Mouse (Mus musculus): ENCODE measurements around the gene Fabp7.

Gene Fabp7

DNA sequence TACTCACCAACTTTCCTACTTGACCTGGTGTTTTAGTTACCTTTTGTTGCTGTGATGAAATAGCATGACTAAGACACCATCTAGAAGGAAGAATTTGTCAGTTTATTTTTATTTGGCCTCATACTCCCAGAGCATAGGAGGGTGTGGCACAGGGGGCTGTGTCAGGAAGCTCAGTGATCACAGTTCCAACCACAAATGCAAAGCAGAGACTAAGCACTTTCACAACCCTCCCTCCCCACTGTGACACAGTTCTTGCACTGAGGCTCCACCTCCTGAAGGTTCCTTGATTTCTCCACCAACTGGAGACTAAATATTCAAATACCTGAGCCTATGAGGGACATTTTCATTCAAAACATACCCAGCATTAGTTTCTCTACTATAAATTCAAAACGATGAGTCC lies 14.8 kb downstream of the Fabp7 start:
- no peak for DNase-seq (ENCODE audit: low spot score in 2 of 2)

DNA sequence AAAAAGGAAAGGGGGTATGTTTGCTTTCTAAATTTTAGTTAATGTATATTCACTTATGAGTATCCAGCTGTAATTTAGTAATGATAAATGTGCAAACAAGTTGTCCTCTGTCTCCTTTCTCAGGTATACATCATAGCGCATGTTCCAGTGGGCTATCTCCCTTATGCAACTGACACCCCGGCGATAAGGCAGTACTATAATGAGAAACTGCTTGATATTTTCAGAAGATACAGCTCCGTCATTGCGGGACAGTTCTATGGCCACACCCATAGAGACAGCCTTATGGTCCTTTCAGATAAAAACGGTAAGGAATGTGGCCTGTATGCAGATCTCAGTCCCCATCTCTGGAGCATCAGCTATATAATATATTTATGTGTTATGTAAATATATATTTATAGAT lies 23.1 kb downstream of the Fabp7 start:
- no peak for DNase-seq (ENCODE audit: low spot score in 2 of 2)

DNA sequence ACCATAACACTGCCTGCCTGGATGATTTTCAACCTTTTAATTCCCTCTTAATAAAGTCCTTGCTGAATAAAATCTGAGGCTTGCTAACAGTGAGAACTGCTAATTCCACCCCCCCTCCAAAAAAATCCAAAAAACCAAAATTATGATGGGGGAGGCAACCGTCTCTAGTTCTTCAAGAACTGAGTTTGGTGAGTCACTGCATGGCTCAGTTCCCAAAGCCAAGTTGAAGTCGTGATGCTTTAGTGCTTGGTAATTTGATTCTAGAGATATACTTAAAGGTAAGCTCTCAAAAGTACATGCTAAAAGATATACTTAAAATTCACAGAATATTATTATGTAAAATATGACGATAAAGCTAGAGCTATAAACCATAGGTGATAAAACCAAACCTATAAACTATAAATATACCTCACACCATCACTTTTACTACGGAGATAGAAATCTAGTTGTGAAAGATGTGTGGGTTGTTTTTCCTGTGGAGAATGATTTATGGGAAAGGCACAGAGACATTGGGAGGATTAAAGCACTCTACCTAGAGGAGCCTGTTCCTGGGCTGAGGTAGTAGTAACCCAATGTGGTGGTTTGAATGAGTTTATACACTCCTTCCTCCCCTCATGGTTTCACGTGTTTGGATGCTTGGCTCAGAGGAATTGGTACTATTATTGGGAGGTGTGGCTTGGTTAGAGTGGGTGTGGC lies 27.6 kb downstream of the Fabp7 start:
- DNase-seq (ENCODE audit: low spot score in 2 of 2) = peak in 1 of 2 experiments; percentile 56

- no peak for DNase-seq (ENCODE audit: low spot score in 2 of 2)
Observed at GRCm38 (mm10) chr10:57814295-57814694, 29.6 kb downstream of the Fabp7 start.

DNA sequence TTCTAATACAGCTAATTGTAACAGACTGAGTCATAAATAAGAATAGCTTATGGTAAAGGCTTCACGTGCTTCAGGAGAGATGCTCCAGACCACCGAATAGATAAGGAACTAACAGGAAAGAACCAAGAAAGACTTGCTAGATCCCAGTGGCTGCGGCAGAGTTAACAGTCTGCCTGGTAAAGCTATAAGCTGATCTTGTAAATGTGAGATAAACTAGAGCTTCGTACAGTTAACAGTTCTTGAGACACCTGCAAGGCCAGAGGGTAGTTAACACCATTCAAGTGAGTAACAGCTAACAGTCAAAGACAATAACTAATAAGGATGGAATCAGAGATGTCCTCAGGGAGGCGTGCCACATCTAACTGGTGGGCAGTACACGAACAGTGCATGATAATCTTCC lies 31.2 kb downstream of the Fabp7 start:
- DNase-seq (ENCODE audit: low spot score in 2 of 2) = no peak

DNA sequence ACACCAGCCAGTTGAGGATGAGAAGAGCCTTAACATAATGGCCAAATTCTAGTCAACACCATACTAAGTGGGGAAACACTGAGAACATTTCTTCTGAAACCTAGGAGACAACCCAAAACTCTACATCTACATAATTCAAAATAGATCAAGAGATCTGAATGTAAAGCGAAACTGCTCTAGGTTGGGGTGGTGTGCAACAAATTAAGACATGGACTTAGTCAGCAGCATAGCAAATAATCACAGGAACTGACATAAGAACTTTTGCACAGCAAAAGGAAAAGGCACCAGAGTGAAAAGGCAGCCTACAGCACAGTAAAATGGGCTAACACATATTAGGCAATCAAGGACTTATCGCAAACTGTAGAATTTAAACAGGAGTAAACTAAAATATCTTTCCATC lies 34.5 kb downstream of the Fabp7 start:
- DNase-seq (ENCODE audit: low spot score in 2 of 2) = no peak

DNA sequence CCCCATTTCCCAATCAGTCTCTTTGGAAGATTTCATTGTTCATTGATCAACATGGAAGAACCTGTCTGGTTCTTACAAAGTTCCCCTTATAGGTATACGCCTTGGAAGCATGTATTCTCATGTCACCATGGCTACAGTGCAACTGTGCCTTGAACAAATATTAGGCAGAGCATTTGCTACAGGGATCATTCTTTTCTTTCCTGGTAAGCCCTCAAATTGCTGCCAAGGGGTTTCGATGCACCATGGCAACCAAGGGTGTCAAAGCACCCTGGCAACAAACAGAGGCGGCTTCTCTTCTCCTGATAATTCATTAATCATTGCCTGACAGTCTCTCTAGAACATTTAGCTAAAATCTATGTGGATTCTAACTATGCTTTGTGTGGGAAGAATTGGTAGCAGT lies 37.8 kb downstream of the Fabp7 start:
- DNase-seq (ENCODE audit: low spot score in 2 of 2) = peak; percentile 30 to 49

DNA sequence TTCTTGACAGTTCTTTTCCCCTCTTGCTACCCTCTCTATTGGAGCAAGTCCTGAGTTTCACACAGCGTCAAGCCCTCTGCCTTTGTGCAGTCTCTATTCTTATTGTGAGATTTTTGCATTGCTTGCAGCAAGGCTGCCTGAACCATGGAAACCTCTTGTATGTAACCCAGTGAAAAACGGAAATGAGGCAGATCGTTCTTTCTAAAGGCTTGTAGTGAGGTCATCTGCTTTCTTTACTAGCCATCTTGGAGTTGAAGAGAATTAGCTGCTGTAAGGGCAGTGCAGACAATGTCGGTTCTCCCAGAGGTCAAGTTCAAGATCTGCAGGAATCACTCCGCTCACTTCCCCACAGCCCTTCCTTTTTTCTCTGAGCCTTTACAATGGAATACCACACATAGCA lies 44.0 kb downstream of the Fabp7 start:
- DNase-seq (ENCODE audit: low spot score in 2 of 2) = peak in 1 of 2 experiments; percentile 5

DNA sequence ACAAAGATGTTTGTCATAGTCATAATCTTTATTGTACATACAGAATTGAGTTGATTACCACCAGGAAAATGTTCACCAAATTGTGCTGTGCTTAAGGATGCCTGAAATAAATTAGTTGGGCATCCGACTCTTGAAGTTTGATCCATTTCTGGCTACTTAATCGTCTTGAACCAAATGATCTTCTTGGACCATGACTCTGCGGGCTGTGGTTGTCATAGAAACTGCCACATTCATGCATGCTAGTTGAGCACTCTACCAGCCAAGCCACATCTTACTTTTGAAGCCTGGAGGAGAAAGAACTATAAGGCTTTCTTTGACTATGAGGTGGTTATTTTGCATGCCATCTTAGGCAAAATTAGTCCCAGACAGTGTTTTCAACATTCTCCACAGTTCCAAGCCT lies 44.9 kb downstream of the Fabp7 start:
- DNase-seq (ENCODE audit: low spot score in 2 of 2) = no peak

DNA sequence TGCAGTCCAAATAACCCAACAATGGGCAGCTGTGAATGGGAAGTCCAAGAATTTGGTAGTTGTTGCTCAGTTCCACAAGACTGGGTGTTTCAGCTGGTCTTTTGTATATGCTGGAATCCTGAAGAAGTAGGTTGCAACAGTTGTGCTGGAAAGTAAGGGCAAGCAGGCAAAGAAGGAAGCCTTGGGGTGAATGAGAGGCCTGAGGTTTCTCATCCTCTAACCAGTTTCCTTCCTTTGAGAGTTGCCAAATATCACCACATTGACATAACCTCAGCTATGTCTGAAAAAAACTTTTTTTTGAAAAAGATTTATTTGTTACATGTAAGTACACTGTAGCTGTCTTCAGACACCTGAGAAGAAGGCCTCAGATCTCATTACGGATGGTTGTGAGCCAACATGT lies 50.4 kb downstream of the Fabp7 start:
- no peak for DNase-seq (ENCODE audit: low spot score in 2 of 2)

- DNase-seq (ENCODE audit: low spot score in 2 of 2) = no peak
Observed at GRCm38 (mm10) chr10:57835982-57836381, 51.3 kb downstream of the Fabp7 start.

Data from left cerebral cortex, adult 9 months (tissue).